Mouse (Mus musculus) stomach, postnatal 0 days (tissue): ENCODE results near the gene Tenm3.

Source experiments
- CTCF ChIP-seq: IDR thresholded peaks from 2 replicates; pipeline ENCODE4 v1.5.1; 2016; ENCODE audit warnings: antibody characterized with exemption, low read depth, mild to moderate bottlenecking, moderate library complexity
- EP300 ChIP-seq: optimal IDR thresholded peaks from 2 replicates; pipeline ENCODE3; 2016; ENCODE audit warnings: antibody characterized with exemption

- TF ChIP-seq CTCF (no peak), EP300 (no peak)
Measured at GRCm38 (mm10) chr8:48425101-48425500, 418.6 kb downstream of the Tenm3 start.
